8 mouse cellular contexts compared by ENCODE assay signal in the genomic region with DNA sequence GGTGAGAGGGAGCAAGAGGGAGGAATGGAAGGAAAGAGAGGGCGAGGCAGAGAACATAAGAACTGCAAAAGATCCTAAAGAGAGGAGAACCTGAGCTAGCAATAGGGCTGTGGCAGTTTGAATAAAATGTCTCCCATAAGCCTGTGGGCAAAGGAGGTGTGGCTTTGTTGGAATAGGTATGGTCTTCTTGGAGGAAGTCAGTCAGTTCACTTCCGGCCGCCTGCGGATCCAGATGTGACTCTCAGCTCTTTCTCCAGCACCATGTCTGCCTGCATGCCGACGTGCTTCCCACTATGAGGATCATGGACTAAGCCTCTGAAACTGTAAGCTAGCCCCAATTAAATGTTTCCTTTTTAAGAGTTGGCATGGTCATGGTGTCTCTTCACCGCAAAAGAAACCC. TPM values are rescaled to one million over a fixed set of nuclear protein-coding genes. Genes with fewer than 3 reads are reported as not detected.
DNase-seq lines count a peak whose midpoint lies in the region; ATAC-seq and TF ChIP-seq lines count a peak whose summit lies in the region.

TSS of gene Kat6b (plus strand) at position 204 of the 400 bp plus-strand sequence.

- no peak for TF ChIP-seq EP300 in lung, postnatal 0 days (IDR thresholded peaks at IDR 0.05)

- H3K9me3 ChIP-seq in lung, embryonic 15.5 days = no peaks in the 10 kb centered on the region
- no peaks in the 10 kb centered on the region for H3K9me3 ChIP-seq in lung, postnatal 0 days (ENCODE audit: low read length)
- no peaks in the 10 kb centered on the region for H3K9me3 ChIP-seq in forebrain, embryonic 10.5 days
- H3K9me3 ChIP-seq in hindbrain, embryonic 11.5 days (ENCODE audit: control insufficient read depth, low read length) = no peaks in the 10 kb centered on the region
- H3K9me3 ChIP-seq in midbrain, embryonic 14.5 days (ENCODE audit: control insufficient read depth, low read length) = no peaks in the 10 kb centered on the region

- no peak within 1 kb of the TSS for H3K9ac ChIP-seq in lung, embryonic 15.5 days
- no peak within 1 kb of the TSS for H3K9ac ChIP-seq in lung, postnatal 0 days (replicated peaks; ENCODE audit: low read depth)
- no peak within 1 kb of the TSS for H3K9ac ChIP-seq in hindbrain, embryonic 11.5 days (ENCODE audit: low read depth, low read length)
- no peak within 1 kb of the TSS for H3K9ac ChIP-seq in midbrain, embryonic 14.5 days (replicated peaks; ENCODE audit: low read length)

- H3K4me1 ChIP-seq in lung, embryonic 15.5 days = no peaks in the 10 kb centered on the region
- no peaks in the 10 kb centered on the region for H3K4me1 ChIP-seq in lung, postnatal 0 days (ENCODE audit: insufficient read depth, low read depth, low read length)
- H3K4me1 ChIP-seq in forebrain, embryonic 10.5 days = no peaks in the 10 kb centered on the region
- no peaks in the 10 kb centered on the region for H3K4me1 ChIP-seq in hindbrain, embryonic 11.5 days (replicated peaks; ENCODE audit: control insufficient read depth, insufficient read depth, low read length)
- no peaks in the 10 kb centered on the region for H3K4me1 ChIP-seq in midbrain, embryonic 14.5 days (ENCODE audit: control insufficient read depth, insufficient read depth, low read length)

- no peak within 1 kb of the TSS for H3K4me2 ChIP-seq in lung, embryonic 15.5 days
- H3K4me2 ChIP-seq in lung, postnatal 0 days (replicated peaks; ENCODE audit: low read depth, low read length) = no peak within 1 kb of the TSS
- H3K4me2 ChIP-seq in hindbrain, embryonic 11.5 days (replicated peaks; ENCODE audit: low read depth, low read length) = no peak within 1 kb of the TSS
- H3K4me2 ChIP-seq in midbrain, embryonic 14.5 days (ENCODE audit: low read length) = no peak within 1 kb of the TSS

- no peaks in the 10 kb centered on the region for H3K36me3 ChIP-seq in lung, embryonic 15.5 days
- no peaks in the 10 kb centered on the region for H3K36me3 ChIP-seq in lung, postnatal 0 days (ENCODE audit: insufficient read depth, low read length)
- H3K36me3 ChIP-seq in forebrain, embryonic 10.5 days (replicated peaks) = no peaks in the 10 kb centered on the region
- H3K36me3 ChIP-seq in hindbrain, embryonic 11.5 days (ENCODE audit: control insufficient read depth, insufficient read depth, low read length) = no peaks in the 10 kb centered on the region
- no peaks in the 10 kb centered on the region for H3K36me3 ChIP-seq in midbrain, embryonic 14.5 days (ENCODE audit: control insufficient read depth, insufficient read depth, low read length)

- no peak for TF ChIP-seq CTCF in lung, postnatal 0 days (IDR thresholded peaks at IDR 0.05)

- H3K4me3 ChIP-seq in lung, embryonic 15.5 days = no peak within 1 kb of the TSS
- no peak within 1 kb of the TSS for H3K4me3 ChIP-seq in lung, postnatal 0 days (ENCODE audit: low read depth, low read length)
- H3K4me3 ChIP-seq in forebrain, embryonic 10.5 days = no peak within 1 kb of the TSS
- no peak within 1 kb of the TSS for H3K4me3 ChIP-seq in hindbrain, embryonic 11.5 days (ENCODE audit: low read depth, low read length)
- H3K4me3 ChIP-seq in midbrain, embryonic 14.5 days (replicated peaks; ENCODE audit: low read depth, low read length) = no peak within 1 kb of the TSS

- no peaks in the 10 kb centered on the region for H3K27me3 ChIP-seq in lung, embryonic 15.5 days
- no peaks in the 10 kb centered on the region for H3K27me3 ChIP-seq in lung, postnatal 0 days (replicated peaks; ENCODE audit: insufficient read depth, low read length)
- no peaks in the 10 kb centered on the region for H3K27me3 ChIP-seq in forebrain, embryonic 10.5 days (ENCODE audit: poor library complexity, severe bottlenecking)
- no peaks in the 10 kb centered on the region for H3K27me3 ChIP-seq in hindbrain, embryonic 11.5 days (ENCODE audit: control insufficient read depth, insufficient read depth, low read length)
- no peaks in the 10 kb centered on the region for H3K27me3 ChIP-seq in midbrain, embryonic 14.5 days (ENCODE audit: control insufficient read depth, insufficient read depth, low read length)

- no peak within 1 kb of the TSS for H3K27ac ChIP-seq in lung, embryonic 15.5 days
- no peak within 1 kb of the TSS for H3K27ac ChIP-seq in lung, postnatal 0 days (ENCODE audit: low read length)
- H3K27ac ChIP-seq in forebrain, embryonic 10.5 days = peak within 1 kb of the TSS; percentile 51; the same call in 1 of the 2 replicates
- H3K27ac ChIP-seq in hindbrain, embryonic 11.5 days (ENCODE audit: low read depth, low read length) = no peak within 1 kb of the TSS
- no peak within 1 kb of the TSS for H3K27ac ChIP-seq in midbrain, embryonic 14.5 days (replicated peaks; ENCODE audit: low read depth, low read length)

- DNase-seq in lung, postnatal 0 days (ENCODE audit: low spot score) = no peak
- DNase-seq in forebrain, embryonic 10.5 days (ENCODE audit: extremely low spot score, low spot score) = no peak
- no peak for DNase-seq in hindbrain, embryonic 11.5 days (ENCODE audit: low spot score)
- no peak for DNase-seq in midbrain, embryonic 14.5 days
- no peak for DNase-seq in cerebellum, adult 11-12 months

- ATAC-seq in lung, embryonic 15.5 days (ENCODE audit: borderline replicate concordance, extremely low read depth, low FRiP score, low TSS enrichment) = no peak
- ATAC-seq in lung, postnatal 0 days = no peak
- ATAC-seq in hindbrain, embryonic 11.5 days (ENCODE audit: low FRiP score) = no peak
- ATAC-seq in midbrain, embryonic 14.5 days (ENCODE audit: low FRiP score, low TSS enrichment) = no peak
- ATAC-seq in granulocyte monocyte progenitor cell, adult 5-6 weeks (replicated peaks; ENCODE audit: poor library complexity, severe bottlenecking) = no peak
- ATAC-seq in erythroid progenitor cell, adult 5-6 weeks (replicated peaks; ENCODE audit: low FRiP score, poor library complexity, severe bottlenecking) = no peak

- 85% methylated on average over 7 of the region's 7 CpGs for WGBS in lung, embryonic 15.5 days
- 91% methylated on average over 7 of the region's 7 CpGs for WGBS in lung, postnatal 0 days
- 92% methylated on average over 7 of the region's 7 CpGs for WGBS in forebrain, embryonic 10.5 days
- WGBS in hindbrain, embryonic 11.5 days = 90% methylated on average over 7 of the region's 7 CpGs
- WGBS in midbrain, embryonic 14.5 days = 95% methylated on average over 7 of the region's 7 CpGs

RNA-seq across cellular contexts. Expression of gene Kat6b, which starts in this region (rescaled TPM):
- polyA plus RNA-seq in lung, embryonic 15.5 days (2015; fragmentation: Nextera tagmentation; extraction: Ambion mirVana) = 11.4 and 12.0 TPM in 2 replicates
- 5.3 and 6.1 TPM in 2 replicates for polyA plus RNA-seq in lung, postnatal 0 days (2015; fragmentation: Nextera tagmentation; extraction: Ambion mirVana)
- polyA plus RNA-seq in forebrain, embryonic 10.5 days (2016; fragmentation: Nextera tagmentation; extraction: Ambion mirVana) = 15.6 and 18.4 TPM in 2 replicates
- polyA plus RNA-seq in hindbrain, embryonic 11.5 days (2014; fragmentation: Nextera tagmentation; extraction: Ambion mirVana) = 16.5 and 24.0 TPM in 2 replicates
- 29.4 and 30.7 TPM in 2 replicates for polyA plus RNA-seq in midbrain, embryonic 14.5 days (2014; fragmentation: Nextera tagmentation; extraction: Ambion mirVana)
- total RNA-seq in granulocyte monocyte progenitor cell, adult 5-6 weeks (2014; fragmentation: Nextera tagmentation) = 12.7 and 13.3 TPM in 2 replicates
- 6.3 and 7.2 TPM in 2 replicates for total RNA-seq in granulocyte monocyte progenitor cell, adult 5-6 weeks (2017)
- total RNA-seq in erythroid progenitor cell, adult 5-6 weeks (2015; ENCODE audit: low replicate concordance) = 6.8 and 8.0 TPM in 2 replicates
- 6.8 and 9.4 TPM in 2 replicates for total RNA-seq in erythroid progenitor cell, adult 5-6 weeks (2017; ENCODE audit: low replicate concordance)
